Mouse (Mus musculus) gastrocnemius, postnatal 36 days (tissue): ENCODE results near the gene Lrrc29. TPM values are rescaled to one million over a fixed set of nuclear protein-coding genes. Genes with fewer than 3 reads are reported as not detected.
A peak's percentile ranks its signal among the peaks of the same experiment; 100 is the strongest.

Experiments used
- DNase-seq, 2 experiments: peaks; one replicate each; pipeline ENCODE4 v3.0.0; 2022
- intact Hi-C: fragments of 180-260 bp; cut with DNase I; formaldehyde crosslinking; loops from one replicate; pipeline ENCODE4 v1.15.1; 2025
- long read RNA-seq, 2 experiments: library from polyadenylated mRNA; stranded (forward); transcript quantifications; one replicate each; pipeline ENCODE4 v2.0.0; 2021
- total RNA-seq, 2 experiments: library from RNA; stranded (reverse); gene quantifications; 2 replicates each; pipeline ENCODE4 v1.2.3; 2021

Lrrc29 gene
- 1 to 10 TPM in 1 of 2 experiments, under 1 TPM in 1; 0.99 to 1.1 TPM for total RNA-seq
- long read RNA-seq, experiment 1, partial matches to known transcripts, result 1 of 1 reads
- long read RNA-seq, experiment 1, other reads (novel, unspliced or antisense), result 0 of 1 reads
- long read RNA-seq, experiment 2, partial matches to known transcripts, result 0 of 1 reads
- long read RNA-seq, experiment 2, other reads (novel, unspliced or antisense), result 0 of 1 reads

GRCm38 (mm10) chr8:105326141-105326672 lies at the start of gene Lrrc29, which contains the start of gene Tmem208:
Gene Lrrc29, minus strand, starts transcription at chr8:105326278.
Gene Tmem208, plus strand, starts transcription at chr8:105326354.
- intact Hi-C loops, result no loop called here
- peak; percentile 91 to 95 for DNase-seq

GRCm38 (mm10) chr8:105374513-105374966 lies 48.5 kb upstream of the Lrrc29 start:
- no peak for DNase-seq
- intact Hi-C loops, result no loop called here

GRCm38 (mm10) chr8:105373032-105373431 lies 47.0 kb upstream of the Lrrc29 start, which contains the start of gene Plekhg4:
Gene Plekhg4, plus strand, starts transcription at chr8:105373274.
- intact Hi-C loops, result no loop called here
- DNase-seq, result no peak

DNA sequence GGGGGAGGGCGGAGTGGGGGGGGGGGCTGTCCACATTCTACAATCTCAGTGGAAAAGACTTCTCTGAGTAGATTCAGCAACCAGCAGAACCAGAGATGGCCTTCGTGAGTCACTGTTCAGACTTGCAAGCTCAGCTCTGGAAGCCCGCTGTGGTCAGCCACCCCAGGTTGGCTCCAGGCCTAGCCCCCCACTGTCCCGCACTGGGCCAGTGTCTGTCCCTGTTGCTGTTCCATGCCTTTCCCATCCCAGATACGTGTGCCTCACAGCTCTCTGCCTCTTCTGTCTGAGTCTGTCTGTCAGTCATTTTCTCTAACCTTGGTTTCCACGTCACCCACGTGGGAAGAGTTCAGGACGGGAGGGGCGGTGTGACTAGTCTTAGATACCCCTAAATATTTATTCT lies 46.4 kb upstream of the Lrrc29 start:
- DNase-seq, result no peak
- intact Hi-C loops, result no loop called here

DNA sequence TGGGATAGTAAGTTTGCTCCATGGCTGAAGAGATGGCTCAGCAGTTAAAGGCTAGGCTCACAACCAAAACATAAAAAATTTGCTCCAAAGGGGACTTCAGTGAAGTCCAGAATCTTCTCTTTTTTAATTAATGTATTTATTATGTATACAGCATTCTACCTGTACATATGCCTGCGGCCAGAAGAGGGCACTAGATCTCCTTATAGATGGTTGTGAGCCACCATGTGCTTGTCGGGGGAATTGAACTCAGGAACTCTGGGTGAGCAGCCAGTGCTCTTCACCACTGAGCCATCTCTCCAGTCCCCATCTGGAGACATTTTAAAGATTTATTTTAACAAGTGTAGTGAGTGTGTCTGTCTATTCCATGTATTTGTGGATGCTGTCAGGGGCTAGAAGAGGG lies 41.0 kb upstream of the Lrrc29 start:
- DNase-seq, result no peak
- intact Hi-C loops, result no loop called here

DNA sequence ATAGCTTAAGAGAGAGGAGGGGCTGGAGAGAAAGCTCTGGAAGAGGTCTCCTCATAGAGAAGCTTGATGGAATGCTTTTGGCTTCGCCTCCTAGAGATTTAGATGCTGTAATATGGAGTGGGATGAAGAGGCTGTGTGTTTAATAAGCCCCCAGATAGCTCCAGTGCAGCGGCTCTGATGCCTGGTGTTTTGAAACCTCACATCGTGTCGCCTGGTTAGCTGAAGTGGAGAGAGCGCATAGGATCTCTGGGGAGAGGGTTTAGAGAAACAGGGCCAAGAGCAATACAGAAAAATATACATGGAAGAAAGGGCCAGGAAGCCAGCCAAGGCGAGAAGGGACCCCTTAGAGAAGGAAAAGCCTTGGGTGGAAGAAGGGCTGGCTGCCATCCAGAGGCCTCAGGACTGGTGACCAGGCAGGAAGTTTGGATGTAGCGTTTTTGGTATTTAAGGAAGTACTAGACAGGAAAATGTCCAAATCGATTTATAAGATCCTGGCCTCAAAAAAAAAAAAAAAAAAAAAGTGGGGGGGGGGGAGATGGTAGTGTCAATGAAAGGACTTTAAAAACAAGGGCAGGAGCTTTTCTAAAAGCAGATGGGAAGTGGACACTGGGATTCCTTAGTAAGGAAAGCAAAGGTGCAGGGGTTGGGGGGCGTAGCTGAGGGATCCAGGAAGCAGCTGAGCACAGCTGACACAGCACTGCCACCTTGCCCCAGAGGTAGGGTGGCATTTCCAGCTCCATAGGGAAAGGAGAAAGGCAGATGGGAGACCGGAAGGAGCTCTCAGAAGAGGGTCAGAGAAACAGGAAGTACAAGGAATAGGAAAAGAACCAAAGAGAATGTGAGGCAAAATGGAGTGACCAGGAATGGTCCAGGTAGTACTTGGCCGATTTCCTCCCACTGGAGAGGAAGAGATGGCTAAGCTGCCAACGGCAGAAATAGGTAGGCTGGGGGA lies 35.9 kb upstream of the Lrrc29 start:
- intact Hi-C loops, result loop anchor here (5.0 kb wide), 1 partner anchor 115 kb away; no protein-coding TSS in a partner anchor

DNA sequence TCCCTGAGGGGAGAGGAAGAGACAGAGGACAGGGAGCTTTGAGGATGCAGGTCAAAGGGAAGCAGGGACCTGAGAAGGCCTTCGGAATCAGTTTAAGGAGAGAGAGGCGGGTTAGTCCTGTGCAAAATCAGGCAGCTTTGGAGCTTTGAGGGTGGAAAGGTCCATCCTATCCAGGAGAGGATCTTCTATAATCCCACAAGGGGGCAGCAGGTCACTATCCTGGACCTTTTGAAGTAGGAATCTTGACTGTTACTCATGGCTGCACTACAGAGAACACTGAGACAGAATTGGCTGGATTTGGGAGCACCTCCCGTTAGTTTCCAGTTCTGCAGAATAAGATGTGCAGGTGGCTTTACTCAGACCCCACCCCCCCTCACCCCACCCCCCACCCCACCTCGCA lies 33.6 kb upstream of the Lrrc29 start:
- DNase-seq, result no peak
- intact Hi-C loops, result loop anchor here (2.0 to 5.0 kb wide), 2 partner anchors 37 to 118 kb away; no protein-coding TSS in a partner anchor

More for the DNA sequence above, 35.9 kb upstream of the Lrrc29 start:
- DNase-seq, result no peak

- DNase-seq, result no peak
- intact Hi-C loops, result loop anchor here (2.0 kb wide), 1 partner anchor 38 kb away; no protein-coding TSS in a partner anchor
Observed at GRCm38 (mm10) chr8:105359208-105359607, 33.1 kb upstream of the Lrrc29 start.

- intact Hi-C loops, result no loop called here
- DNase-seq, result no peak
Observed at GRCm38 (mm10) chr8:105356681-105357080, 30.6 kb upstream of the Lrrc29 start.

- intact Hi-C loops, result no loop called here
- no peak for DNase-seq
Observed at GRCm38 (mm10) chr8:105355179-105356024, 29.3 kb upstream of the Lrrc29 start.

DNA sequence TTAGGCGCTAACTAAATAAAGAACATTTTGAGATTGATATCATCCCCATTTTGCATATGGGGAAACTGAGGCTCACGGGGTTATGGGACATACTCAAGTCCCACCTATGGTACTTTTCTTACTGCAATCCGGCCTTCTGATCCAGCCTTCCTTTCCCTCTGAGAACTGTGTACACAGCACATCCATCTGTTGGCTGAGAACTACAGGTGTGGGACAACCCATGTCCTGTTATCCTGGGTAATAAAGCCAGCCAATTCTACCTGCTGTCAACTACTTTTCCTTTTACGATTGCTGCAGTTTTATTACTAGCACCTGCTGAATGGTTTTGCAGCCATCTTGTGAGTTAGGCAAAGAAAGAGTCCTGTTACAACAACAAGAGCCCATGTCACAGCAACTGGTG lies 28.5 kb upstream of the Lrrc29 start:
- intact Hi-C loops, result no loop called here
- DNase-seq, result no peak

DNA sequence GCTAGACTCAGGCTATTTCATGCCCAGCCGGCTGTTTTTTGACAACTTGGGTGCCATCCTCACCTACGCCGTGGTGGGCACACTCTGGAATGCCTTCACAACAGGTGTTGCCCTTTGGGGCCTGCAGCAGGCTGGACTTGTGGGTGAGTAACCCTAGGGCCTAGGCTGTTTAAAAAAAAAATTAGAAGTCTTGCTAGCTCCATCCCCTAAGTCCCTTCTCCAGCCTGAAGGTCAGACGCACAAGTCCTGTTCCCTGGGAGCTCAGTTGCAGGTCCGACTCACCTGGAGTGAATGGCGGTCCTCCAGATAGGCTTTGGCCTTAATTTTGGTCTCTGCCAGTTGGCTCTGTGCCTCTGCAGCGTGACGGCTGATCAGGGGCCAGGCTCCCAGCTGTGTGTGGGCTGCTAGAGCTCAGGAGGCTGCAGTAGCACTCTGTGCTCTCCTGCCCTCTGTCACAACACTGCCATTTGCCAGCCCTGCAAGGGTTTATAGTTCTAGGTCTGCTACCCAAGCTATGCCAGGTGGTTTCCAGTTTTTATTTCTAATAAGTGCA lies 27.6 kb upstream of the Lrrc29 start:
- no peak for DNase-seq
- intact Hi-C loops, result no loop called here

GRCm38 (mm10) chr8:105350186-105350585 lies 24.1 kb upstream of the Lrrc29 start:
- intact Hi-C loops, result no loop called here
- no peak for DNase-seq

- no peak for DNase-seq
- intact Hi-C loops, result no loop called here
Observed at GRCm38 (mm10) chr8:105349096-105349771, 23.2 kb upstream of the Lrrc29 start.

DNA sequence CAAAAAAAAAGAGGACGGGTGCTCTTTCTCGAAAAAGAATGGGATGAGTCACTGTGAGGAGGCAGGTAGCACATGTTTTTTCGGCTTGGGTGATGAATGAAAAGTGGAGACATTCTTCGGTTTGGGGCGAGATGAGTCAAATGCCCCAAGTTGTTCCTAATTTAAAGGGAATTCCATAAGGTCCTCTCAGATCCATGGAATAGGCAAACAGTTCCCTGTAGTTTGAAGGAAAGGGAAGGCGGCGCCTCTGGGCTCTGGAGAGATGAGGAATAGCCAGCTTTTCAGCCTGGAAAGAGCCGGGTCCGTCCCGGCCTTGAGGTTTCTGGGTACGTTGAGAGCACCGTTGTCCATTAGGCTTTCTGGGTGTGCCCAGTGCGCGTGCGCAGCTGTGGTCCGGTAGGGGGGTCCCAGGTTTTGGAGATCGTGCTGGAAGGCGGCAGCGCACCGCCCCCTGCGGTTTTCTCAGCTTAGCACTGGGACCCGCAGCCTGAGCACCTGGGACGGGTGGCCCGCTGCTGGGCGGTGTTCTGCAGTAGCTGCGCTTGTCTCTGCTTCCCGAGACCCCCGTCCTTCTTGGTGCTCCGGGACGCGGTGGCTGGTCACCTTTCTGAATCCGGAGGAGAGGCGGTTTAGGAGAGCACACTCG lies 22.5 kb upstream of the Lrrc29 start, which contains the start of gene Slc9a5:
Gene Slc9a5 (plus strand): TSS at position 394 of the 646 bp plus-strand sequence.
- intact Hi-C loops, result no loop called here
- DNase-seq, result no peak

GRCm38 (mm10) chr8:105347428-105348221 lies 21.5 kb upstream of the Lrrc29 start, which contains the start of gene Fhod1:
Gene Fhod1, minus strand, starts transcription at chr8:105347953.
- peak; percentile 83 to 92 for DNase-seq
- intact Hi-C loops, result no loop called here

- intact Hi-C loops, result no loop called here
- peak; percentile 75 to 76 for DNase-seq
Observed at GRCm38 (mm10) chr8:105346611-105347427, 20.7 kb upstream of the Lrrc29 start.
